Mouse (Mus musculus): ENCODE data around the gene Ppp2ca.

GRCm38 (mm10) chr11:52127169-52127568 is 28.7 kb downstream of the Ppp2ca start:
- TF ChIP-seq EP300 (IDR thresholded peaks at IDR 0.05; ENCODE audit: insufficient read depth, low read depth, low read length) (no peak), CTCF (IDR thresholded peaks at IDR 0.05; ENCODE audit: low read depth, low read length) (no peak)

Data from ES-Bruce4 (cell line).